Mouse (Mus musculus): Measurements from ENCODE around the gene Sox6.

The Sox6 gene

GRCm38 (mm10) chr7:115966181-115966580 lies 72.4 kb downstream of the Sox6 start:
- no peaks in the 10 kb centered on the region for H3K9me3 ChIP-seq (ENCODE audit: low read length)
- no peak overlapping the region for H3K4me3 ChIP-seq (replicated peaks; ENCODE audit: low read length)
- no peaks in the 10 kb centered on the region for H3K27me3 ChIP-seq (ENCODE audit: insufficient read depth, low read length)
- TF ChIP-seq CTCF (conservative IDR thresholded peaks at IDR 0.05; ENCODE audit: low read length) (no peak), POU5F1 (IDR thresholded peaks at IDR 0.05; ENCODE audit: borderline replicate concordance, low read length) (no peak)
- H3K4me1 ChIP-seq (replicated peaks; ENCODE audit: low read depth, low read length), result no peaks in the 10 kb centered on the region
- no peaks in the 10 kb centered on the region for H3K36me3 ChIP-seq (ENCODE audit: insufficient read depth, low read length)

GRCm38 (mm10) chr7:115953046-115953445 lies 85.5 kb downstream of the Sox6 start:
- peaks cover 6% of the 10 kb centered on the region; the same call in 1 of the 2 replicates for H3K4me1 ChIP-seq (replicated peaks; ENCODE audit: low read depth, low read length)
- TF ChIP-seq POU5F1 (IDR thresholded peaks at IDR 0.05; ENCODE audit: borderline replicate concordance, low read length) (no peak), CTCF (conservative IDR thresholded peaks at IDR 0.05; ENCODE audit: low read length) (no peak), NANOG (IDR thresholded peaks at IDR 0.05; ENCODE audit: borderline replicate concordance, low read length) (no peak)

GRCm38 (mm10) chr7:115952235-115952634 lies 86.4 kb downstream of the Sox6 start:
- Histone ChIP-seq H3K4me3 (replicated peaks; ENCODE audit: low read length) (no peak overlapping the region), H3K9me3 (ENCODE audit: low read length) (no peaks in the 10 kb centered on the region), H3K27me3 (ENCODE audit: insufficient read depth, low read length) (no peaks in the 10 kb centered on the region), H3K4me1 (replicated peaks; ENCODE audit: low read depth, low read length) (peaks cover 6% of the 10 kb centered on the region; the same call in 1 of the 2 replicates), H3K36me3 (ENCODE audit: insufficient read depth, low read length) (no peaks in the 10 kb centered on the region)
- TF ChIP-seq POU5F1 (IDR thresholded peaks at IDR 0.05; ENCODE audit: borderline replicate concordance, low read length) (no peak), CTCF (conservative IDR thresholded peaks at IDR 0.05; ENCODE audit: low read length) (no peak), NANOG (IDR thresholded peaks at IDR 0.05; ENCODE audit: borderline replicate concordance, low read length) (no peak)

More at GRCm38 (mm10) chr7:115953046-115953445, 85.5 kb downstream of the Sox6 start:
- no peaks in the 10 kb centered on the region for H3K27me3 ChIP-seq (ENCODE audit: insufficient read depth, low read length)
- H3K4me3 ChIP-seq (replicated peaks; ENCODE audit: low read length), result no peak overlapping the region
- H3K36me3 ChIP-seq (ENCODE audit: insufficient read depth, low read length), result no peaks in the 10 kb centered on the region
- no peaks in the 10 kb centered on the region for H3K9me3 ChIP-seq (ENCODE audit: low read length)

GRCm38 (mm10) chr7:115951689-115952088 lies 86.9 kb downstream of the Sox6 start:
- Histone ChIP-seq H3K27me3 (ENCODE audit: insufficient read depth, low read length) (no peaks in the 10 kb centered on the region), H3K4me1 (replicated peaks; ENCODE audit: low read depth, low read length) (peaks cover 6% of the 10 kb centered on the region; the same call in 1 of the 2 replicates), H3K36me3 (ENCODE audit: insufficient read depth, low read length) (no peaks in the 10 kb centered on the region), H3K4me3 (replicated peaks; ENCODE audit: low read length) (no peak overlapping the region), H3K9me3 (ENCODE audit: low read length) (no peaks in the 10 kb centered on the region)
- TF ChIP-seq POU5F1 (IDR thresholded peaks at IDR 0.05; ENCODE audit: borderline replicate concordance, low read length) (no peak), NANOG (IDR thresholded peaks at IDR 0.05; ENCODE audit: borderline replicate concordance, low read length) (no peak), CTCF (conservative IDR thresholded peaks at IDR 0.05; ENCODE audit: low read length) (no peak)

- Histone ChIP-seq H3K27me3 (ENCODE audit: insufficient read depth, low read length) (no peaks in the 10 kb centered on the region), H3K36me3 (ENCODE audit: insufficient read depth, low read length) (no peaks in the 10 kb centered on the region), H3K4me3 (replicated peaks; ENCODE audit: low read length) (no peak overlapping the region), H3K4me1 (replicated peaks; ENCODE audit: low read depth, low read length) (peaks cover 6% of the 10 kb centered on the region; the same call in 1 of the 2 replicates), H3K9me3 (ENCODE audit: low read length) (no peaks in the 10 kb centered on the region)
- TF ChIP-seq POU5F1 (IDR thresholded peaks at IDR 0.05; ENCODE audit: borderline replicate concordance, low read length), result no peak
Measured at GRCm38 (mm10) chr7:115947916-115948315, 90.7 kb downstream of the Sox6 start.

GRCm38 (mm10) chr7:115946559-115946958 lies 92.0 kb downstream of the Sox6 start:
- no peak overlapping the region for H3K4me3 ChIP-seq (replicated peaks; ENCODE audit: low read length)
- no peaks in the 10 kb centered on the region for H3K9me3 ChIP-seq (ENCODE audit: low read length)
- H3K4me1 ChIP-seq (replicated peaks; ENCODE audit: low read depth, low read length), result peaks cover 3% of the 10 kb centered on the region; the same call in 1 of the 2 replicates
- H3K36me3 ChIP-seq (ENCODE audit: insufficient read depth, low read length), result no peaks in the 10 kb centered on the region
- no peaks in the 10 kb centered on the region for H3K27me3 ChIP-seq (ENCODE audit: insufficient read depth, low read length)
- TF ChIP-seq CTCF (conservative IDR thresholded peaks at IDR 0.05; ENCODE audit: low read length), result no peak
- no peak for TF ChIP-seq NANOG (IDR thresholded peaks at IDR 0.05; ENCODE audit: borderline replicate concordance, low read length)
- TF ChIP-seq POU5F1 (IDR thresholded peaks at IDR 0.05; ENCODE audit: borderline replicate concordance, low read length), result no peak

- H3K4me1 ChIP-seq (replicated peaks; ENCODE audit: low read depth, low read length), result no peaks in the 10 kb centered on the region
- TF ChIP-seq CTCF (conservative IDR thresholded peaks at IDR 0.05; ENCODE audit: low read length), result no peak
- TF ChIP-seq POU5F1 (IDR thresholded peaks at IDR 0.05; ENCODE audit: borderline replicate concordance, low read length), result no peak
- TF ChIP-seq NANOG (IDR thresholded peaks at IDR 0.05; ENCODE audit: borderline replicate concordance, low read length), result no peak
- no peaks in the 10 kb centered on the region for H3K9me3 ChIP-seq (ENCODE audit: low read length)
- H3K4me3 ChIP-seq (replicated peaks; ENCODE audit: low read length), result no peak overlapping the region
- H3K27me3 ChIP-seq (ENCODE audit: insufficient read depth, low read length), result no peaks in the 10 kb centered on the region
- no peaks in the 10 kb centered on the region for H3K36me3 ChIP-seq (ENCODE audit: insufficient read depth, low read length)
Measured at GRCm38 (mm10) chr7:115945516-115945915, 93.1 kb downstream of the Sox6 start.

- TF ChIP-seq NANOG (IDR thresholded peaks at IDR 0.05; ENCODE audit: borderline replicate concordance, low read length) (no peak), CTCF (conservative IDR thresholded peaks at IDR 0.05; ENCODE audit: low read length) (no peak), POU5F1 (IDR thresholded peaks at IDR 0.05; ENCODE audit: borderline replicate concordance, low read length) (no peak)
- Histone ChIP-seq H3K36me3 (ENCODE audit: insufficient read depth, low read length) (no peaks in the 10 kb centered on the region), H3K9me3 (ENCODE audit: low read length) (no peaks in the 10 kb centered on the region)
Measured at GRCm38 (mm10) chr7:115944250-115944649, 94.3 kb downstream of the Sox6 start.

GRCm38 (mm10) chr7:115941766-115942165 lies 96.8 kb downstream of the Sox6 start:
- H3K9me3 ChIP-seq (ENCODE audit: low read length), result no peaks in the 10 kb centered on the region
- H3K36me3 ChIP-seq (ENCODE audit: insufficient read depth, low read length), result no peaks in the 10 kb centered on the region
- no peak overlapping the region for H3K4me3 ChIP-seq (replicated peaks; ENCODE audit: low read length)
- no peaks in the 10 kb centered on the region for H3K27me3 ChIP-seq (ENCODE audit: insufficient read depth, low read length)
- TF ChIP-seq NANOG (IDR thresholded peaks at IDR 0.05; ENCODE audit: borderline replicate concordance, low read length) (no peak), CTCF (conservative IDR thresholded peaks at IDR 0.05; ENCODE audit: low read length) (no peak), POU5F1 (IDR thresholded peaks at IDR 0.05; ENCODE audit: borderline replicate concordance, low read length) (no peak)
- no peaks in the 10 kb centered on the region for H3K4me1 ChIP-seq (replicated peaks; ENCODE audit: low read depth, low read length)

More at GRCm38 (mm10) chr7:115944250-115944649, 94.3 kb downstream of the Sox6 start:
- Histone ChIP-seq H3K4me3 (replicated peaks; ENCODE audit: low read length) (no peak overlapping the region), H3K4me1 (replicated peaks; ENCODE audit: low read depth, low read length) (no peaks in the 10 kb centered on the region), H3K27me3 (ENCODE audit: insufficient read depth, low read length) (no peaks in the 10 kb centered on the region)
